Mouse (Mus musculus): ENCODE measurements around the gene Olfr975. TPM values are rescaled to one million over a fixed set of nuclear protein-coding genes. Genes with fewer than 3 reads are reported as not detected.
"Not testable (repeated sequence)": the region's sequence is repeated elsewhere in the genome, so short reads cannot be mapped to it uniquely, and the experiment has no call there.

The Olfr975 gene
- polyA plus RNA-seq (2011; ENCODE audit: insufficient read depth, insufficient read length, low replicate concordance, missing spikeins) = not detected in 2 replicates

DNA sequence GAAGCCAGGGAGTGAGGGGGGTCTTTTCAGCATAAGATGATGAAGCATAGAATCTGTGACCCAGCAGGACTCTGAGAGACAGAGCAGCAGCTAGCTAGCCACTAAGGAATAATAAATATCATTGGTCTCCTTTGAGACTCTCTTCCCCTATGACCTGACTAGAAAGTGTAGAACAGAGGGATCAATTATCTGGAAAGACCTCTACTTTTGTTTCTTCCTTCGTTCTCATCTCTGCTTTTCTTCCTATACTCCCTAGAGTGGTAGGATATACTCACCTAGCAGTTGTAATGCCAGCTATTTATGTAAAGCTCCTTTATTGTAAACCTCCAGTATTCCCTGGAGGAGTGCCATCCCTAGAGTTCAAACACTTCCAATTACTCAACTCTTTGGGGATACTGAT is at the start of gene Olfr975:
TSS of gene Olfr975 (minus strand) at position 101 of the 400 bp plus-strand sequence.
- no peaks in the 10 kb centered on the region for H3K4me1 ChIP-seq (ENCODE audit: control insufficient read depth, insufficient read depth, low read length)
- 45% methylated on average over 1 of the region's 1 CpGs for WGBS
- no peak for TF ChIP-seq POLR2A (IDR thresholded peaks at IDR 0.05; ENCODE audit: borderline replicate concordance, control insufficient read depth, low read depth, low read length)
- TF ChIP-seq CTCF (IDR thresholded peaks at IDR 0.05; ENCODE audit: control insufficient read depth, insufficient read depth, low read length) = no peak
- no peak within 1 kb of the TSS for H3K27ac ChIP-seq (ENCODE audit: control insufficient read depth, insufficient read depth, low read depth, low read length, poor library complexity)
- H3K4me3 ChIP-seq (replicated peaks; ENCODE audit: control insufficient read depth, low read depth, low read length) = no peak within 1 kb of the TSS

DNA sequence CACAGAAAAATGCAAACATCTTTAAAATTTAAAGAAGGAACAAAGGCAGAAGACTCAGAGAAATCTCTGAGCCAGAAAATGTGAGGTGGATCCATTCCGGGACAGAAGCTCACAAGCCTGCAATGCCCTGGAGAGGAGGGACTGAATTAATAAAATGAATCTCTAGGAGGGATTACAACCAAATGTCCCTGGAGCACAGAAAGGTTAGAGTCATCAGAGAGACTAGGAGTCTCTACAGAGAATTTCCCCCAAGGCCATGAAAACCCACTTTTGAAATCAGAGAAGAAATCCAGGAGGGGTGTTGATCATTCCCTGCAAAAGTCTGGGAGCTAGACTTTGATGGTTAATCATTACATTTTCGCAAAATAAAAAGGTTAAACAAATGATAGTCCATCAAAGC is 40.0 kb upstream of the Olfr975 start, which contains the start of gene Olfr978:
TSS of gene Olfr978 (plus strand) at position 301 of the 400 bp plus-strand sequence.
- TF ChIP-seq CTCF (IDR thresholded peaks at IDR 0.05; ENCODE audit: control insufficient read depth, insufficient read depth, low read length) = no peak
- TF ChIP-seq POLR2A (IDR thresholded peaks at IDR 0.05; ENCODE audit: borderline replicate concordance, control insufficient read depth, low read depth, low read length) = no peak
- no peak within 1 kb of the TSS for H3K4me3 ChIP-seq (replicated peaks; ENCODE audit: control insufficient read depth, low read depth, low read length)
- H3K27ac ChIP-seq (ENCODE audit: control insufficient read depth, insufficient read depth, low read depth, low read length, poor library complexity) = no peak within 1 kb of the TSS
- no peaks in the 10 kb centered on the region for H3K4me1 ChIP-seq (ENCODE audit: control insufficient read depth, insufficient read depth, low read length)
- 80% methylated on average over 2 of the region's 2 CpGs for WGBS

DNA sequence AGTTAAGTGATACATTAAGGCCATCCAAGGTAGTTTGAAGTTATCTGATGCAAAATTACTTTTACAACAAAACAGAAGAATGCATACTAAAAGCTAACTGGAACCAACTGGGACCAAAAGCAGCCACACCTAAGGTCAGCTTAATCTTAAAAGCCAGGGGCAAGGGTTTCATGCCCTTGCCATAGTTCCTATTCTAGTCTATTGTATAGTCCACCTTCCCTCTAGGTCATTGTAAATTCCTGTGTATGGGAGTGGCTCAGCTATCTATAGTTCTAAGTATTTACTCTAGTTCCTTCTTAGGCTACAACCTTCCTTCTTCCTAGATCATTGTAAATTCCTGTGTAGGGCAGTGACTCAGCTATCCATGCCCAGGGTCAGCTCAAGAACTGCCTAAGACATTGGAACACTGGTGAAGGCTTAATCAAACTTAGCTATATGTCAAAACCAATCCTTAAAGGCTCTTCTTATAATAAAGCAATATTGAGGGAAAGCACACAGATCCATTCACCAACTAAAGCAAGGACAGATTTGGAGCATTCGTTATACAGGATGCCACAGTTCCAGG is 24.8 kb upstream of the Olfr975 start:
- H3K4me3 ChIP-seq (replicated peaks; ENCODE audit: control insufficient read depth, low read depth, low read length); H3K4me1 ChIP-seq (ENCODE audit: control insufficient read depth, insufficient read depth, low read length); H3K27ac ChIP-seq (ENCODE audit: control insufficient read depth, insufficient read depth, low read depth, low read length, poor library complexity): not testable (repeated sequence)
- WGBS = 65% methylated on average over 1 of the region's 1 CpGs

DNA sequence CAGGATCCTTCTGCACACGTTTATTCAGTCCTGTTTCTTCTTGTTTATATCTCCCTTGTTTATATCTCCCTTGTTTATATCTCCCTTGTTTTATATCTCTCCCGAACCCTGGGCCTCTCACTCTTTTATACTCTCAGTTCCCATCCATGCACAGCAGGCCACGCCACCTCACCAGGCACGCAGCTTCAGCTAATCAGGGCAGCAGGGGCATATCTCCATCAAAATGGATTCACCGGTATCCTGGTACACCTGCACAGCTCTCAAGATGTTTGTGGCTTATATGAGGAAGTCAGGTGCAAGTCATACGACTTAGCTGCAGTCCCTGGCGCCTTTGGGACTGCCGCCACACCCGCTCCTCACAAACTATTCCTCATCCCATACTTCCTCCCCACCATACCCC is 9.2 kb upstream of the Olfr975 start, which contains the start of gene Olfr976:
TSS of gene Olfr976 (minus strand) at position 101 of the 400 bp plus-strand sequence.
- H3K4me1 ChIP-seq (ENCODE audit: control insufficient read depth, insufficient read depth, low read length); H3K27ac ChIP-seq (ENCODE audit: control insufficient read depth, insufficient read depth, low read depth, low read length, poor library complexity); H3K4me3 ChIP-seq (replicated peaks; ENCODE audit: control insufficient read depth, low read depth, low read length): not testable (repeated sequence)
- WGBS = 79% methylated on average over 8 of the region's 9 CpGs

DNA sequence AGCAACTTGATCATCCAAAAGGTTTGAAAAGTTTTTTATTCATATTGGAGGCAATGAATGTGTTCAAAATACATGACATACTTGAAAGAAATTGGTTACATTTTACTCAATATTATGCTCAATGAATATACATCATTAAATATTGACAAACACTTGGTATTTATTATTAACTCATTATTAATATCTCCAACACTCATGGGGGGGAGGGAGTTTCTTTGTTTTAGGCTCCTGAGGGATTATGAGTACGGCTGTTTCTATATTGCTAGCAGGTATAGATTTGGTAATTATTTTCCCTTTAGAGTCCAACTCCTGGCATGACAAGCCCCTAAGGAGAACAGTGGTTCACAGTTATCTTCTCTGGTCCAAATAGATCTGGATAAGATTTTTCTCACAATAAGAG is 14.6 kb downstream of the Olfr975 start, which contains the start of gene Olfr974:
TSS of gene Olfr974 (plus strand) at position 301 of the 400 bp plus-strand sequence.
- WGBS = 81% methylated on average over 1 of the region's 1 CpGs
- Histone ChIP-seq H3K4me1 (ENCODE audit: control insufficient read depth, insufficient read depth, low read length) (no peaks in the 10 kb centered on the region), H3K27ac (ENCODE audit: control insufficient read depth, insufficient read depth, low read depth, low read length, poor library complexity) (no peak within 1 kb of the TSS), H3K4me3 (replicated peaks; ENCODE audit: control insufficient read depth, low read depth, low read length) (no peak within 1 kb of the TSS)
- TF ChIP-seq POLR2A (IDR thresholded peaks at IDR 0.05; ENCODE audit: borderline replicate concordance, control insufficient read depth, low read depth, low read length) = no peak
- TF ChIP-seq CTCF (IDR thresholded peaks at IDR 0.05; ENCODE audit: control insufficient read depth, insufficient read depth, low read length) = no peak

DNA sequence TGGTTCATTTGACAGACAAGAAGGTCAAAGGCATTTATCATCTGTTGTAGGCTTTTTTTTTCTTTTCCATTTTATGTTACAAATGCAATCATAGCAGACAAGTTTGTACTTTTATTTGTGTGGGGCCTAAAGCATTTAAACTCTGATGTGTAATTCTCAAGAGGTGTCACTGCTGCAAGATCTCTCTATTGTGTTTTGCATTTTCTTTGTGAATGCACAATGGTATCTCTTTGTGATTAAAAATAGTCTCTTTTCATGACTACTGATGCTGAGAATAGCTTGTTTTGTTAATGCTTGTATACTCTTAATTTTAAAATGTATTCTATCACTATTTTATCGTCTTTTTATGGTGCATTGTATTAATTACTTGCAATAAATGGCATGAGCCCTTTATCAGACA is 23.0 kb downstream of the Olfr975 start:
- not testable (repeated sequence) for H3K4me3 ChIP-seq (replicated peaks; ENCODE audit: control insufficient read depth, low read depth, low read length); H3K4me1 ChIP-seq (ENCODE audit: control insufficient read depth, insufficient read depth, low read length); H3K27ac ChIP-seq (ENCODE audit: control insufficient read depth, insufficient read depth, low read depth, low read length, poor library complexity)
- WGBS = 70% methylated on average over 1 of the region's 1 CpGs

DNA sequence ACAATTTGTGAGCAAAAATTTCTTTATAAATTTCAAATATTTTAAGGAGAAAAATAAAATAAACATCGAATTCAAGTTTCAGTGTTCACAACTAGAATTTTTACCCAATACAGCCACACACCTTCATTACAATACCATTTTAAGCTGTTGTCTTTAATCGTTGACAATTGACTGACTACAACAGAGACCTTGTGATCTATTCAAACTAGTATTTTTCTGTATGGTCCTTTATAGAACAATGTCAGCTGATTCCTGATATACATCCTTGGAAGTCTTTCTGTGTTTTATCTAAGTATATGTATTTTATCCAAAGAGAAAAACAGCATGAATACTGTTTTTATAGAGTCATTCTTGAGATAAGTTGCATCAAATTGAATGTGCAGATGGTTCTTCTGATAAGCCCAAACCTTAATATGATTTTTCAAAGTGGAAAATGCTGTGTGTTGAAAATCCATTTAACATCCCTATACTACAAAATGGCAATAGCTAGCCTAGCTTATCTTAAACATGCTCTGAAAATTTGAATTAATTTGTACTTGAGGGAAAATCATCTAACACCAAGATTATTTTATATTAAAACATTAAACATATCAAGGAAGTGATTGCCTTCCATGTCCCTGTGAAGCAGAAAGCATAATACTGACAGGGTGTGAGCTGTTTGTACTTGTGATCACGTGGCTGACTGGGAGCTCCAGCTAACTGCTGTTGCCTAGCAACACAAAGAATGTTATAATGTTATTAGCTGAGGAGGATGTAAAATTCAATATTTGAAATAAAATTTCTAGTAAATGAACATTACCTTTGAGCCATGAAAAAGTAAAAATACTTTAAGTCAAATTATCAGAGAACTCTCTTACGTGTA is 23.6 kb downstream of the Olfr975 start:
- not testable (repeated sequence) for H3K4me1 ChIP-seq (ENCODE audit: control insufficient read depth, insufficient read depth, low read length); H3K27ac ChIP-seq (ENCODE audit: control insufficient read depth, insufficient read depth, low read depth, low read length, poor library complexity); H3K4me3 ChIP-seq (replicated peaks; ENCODE audit: control insufficient read depth, low read depth, low read length)
- no CpG with 5 or more reads among the region's 4 CpGs for WGBS

DNA sequence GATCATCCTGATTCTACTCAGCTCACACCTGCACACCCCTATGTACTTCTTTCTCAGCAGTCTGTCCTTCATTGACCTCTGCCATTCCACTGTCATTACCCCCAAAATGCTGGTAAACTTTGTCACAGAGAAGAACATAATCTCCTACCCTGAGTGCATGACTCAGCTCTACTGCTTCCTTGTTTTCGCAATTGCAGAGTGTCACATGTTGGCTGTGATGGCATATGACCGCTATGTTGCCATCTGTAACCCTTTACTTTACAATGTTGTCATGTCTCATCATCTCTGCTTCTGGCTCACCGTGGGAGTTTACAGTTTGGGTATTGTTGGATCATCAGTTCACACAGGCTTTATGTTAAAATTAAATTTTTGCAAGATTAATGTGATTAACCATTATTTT is 41.9 kb downstream of the Olfr975 start:
- Histone ChIP-seq H3K4me3 (replicated peaks; ENCODE audit: control insufficient read depth, low read depth, low read length) (no peak overlapping the region), H3K4me1 (ENCODE audit: control insufficient read depth, insufficient read depth, low read length) (no peaks in the 10 kb centered on the region), H3K27ac (ENCODE audit: control insufficient read depth, insufficient read depth, low read depth, low read length, poor library complexity) (no peak overlapping the region)
- TF ChIP-seq CTCF (IDR thresholded peaks at IDR 0.05; ENCODE audit: control insufficient read depth, insufficient read depth, low read length) (no peak), POLR2A (IDR thresholded peaks at IDR 0.05; ENCODE audit: borderline replicate concordance, control insufficient read depth, low read depth, low read length) (no peak)
- 20% methylated on average over 3 of the region's 3 CpGs for WGBS

DNA sequence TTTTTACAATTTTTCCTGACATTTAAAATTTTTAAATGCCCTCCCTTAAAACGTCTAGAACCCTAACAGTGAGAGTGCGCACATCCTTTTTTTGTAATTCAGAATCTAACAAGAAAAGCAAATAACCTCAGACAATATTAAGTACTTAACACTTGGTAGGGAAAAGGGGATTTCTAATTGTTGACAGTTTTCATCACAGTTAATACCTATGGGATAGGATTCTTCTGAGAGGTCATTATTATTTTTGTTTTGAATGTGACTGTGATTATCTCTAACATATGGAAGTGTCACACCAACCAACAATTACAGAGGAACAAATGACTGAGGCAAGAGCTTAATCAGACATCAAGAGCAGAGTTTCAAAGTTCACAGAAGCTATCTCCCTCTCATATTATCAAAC is 44.8 kb downstream of the Olfr975 start, which contains the start of gene Olfr229:
TSS of gene Olfr229 (plus strand) at position 301 of the 400 bp plus-strand sequence.
- no peak for TF ChIP-seq CTCF (IDR thresholded peaks at IDR 0.05; ENCODE audit: control insufficient read depth, insufficient read depth, low read length)
- TF ChIP-seq POLR2A (IDR thresholded peaks at IDR 0.05; ENCODE audit: borderline replicate concordance, control insufficient read depth, low read depth, low read length) = no peak
- H3K27ac ChIP-seq (ENCODE audit: control insufficient read depth, insufficient read depth, low read depth, low read length, poor library complexity) = no peak within 1 kb of the TSS
- H3K4me1 ChIP-seq (ENCODE audit: control insufficient read depth, insufficient read depth, low read length) = no peaks in the 10 kb centered on the region
- 74% methylated on average over 2 of the region's 2 CpGs for WGBS
- H3K4me3 ChIP-seq (replicated peaks; ENCODE audit: control insufficient read depth, low read depth, low read length) = no peak within 1 kb of the TSS

Measured in bone marrow, adult 2 months (tissue).